Mouse (Mus musculus) left cerebral cortex, postnatal 25 days (tissue): ENCODE measurements around the gene Olfr560. TPM values are rescaled to one million over a fixed set of nuclear protein-coding genes. Genes with fewer than 3 reads are reported as not detected.

Source experiments
- DNase-seq, 2 experiments: peaks; one replicate each; pipeline ENCODE4 v3.0.0; 2022; ENCODE audit warnings: low spot score in 2 of 2, mixed read lengths in 1 of 2
- intact Hi-C: fragments of 180-260 bp; cut with DNase I; formaldehyde crosslinking; loops from one replicate; pipeline ENCODE4 v1.15.1; 2025
- total RNA-seq, 2 experiments: library from RNA; stranded (reverse); gene quantifications; 2 replicates each; pipeline ENCODE4 v1.2.3; 2021

Gene Olfr560
- total RNA-seq = under 1 TPM in 1 of 2 experiments, not detected in 1; 0.16 TPM

DNA sequence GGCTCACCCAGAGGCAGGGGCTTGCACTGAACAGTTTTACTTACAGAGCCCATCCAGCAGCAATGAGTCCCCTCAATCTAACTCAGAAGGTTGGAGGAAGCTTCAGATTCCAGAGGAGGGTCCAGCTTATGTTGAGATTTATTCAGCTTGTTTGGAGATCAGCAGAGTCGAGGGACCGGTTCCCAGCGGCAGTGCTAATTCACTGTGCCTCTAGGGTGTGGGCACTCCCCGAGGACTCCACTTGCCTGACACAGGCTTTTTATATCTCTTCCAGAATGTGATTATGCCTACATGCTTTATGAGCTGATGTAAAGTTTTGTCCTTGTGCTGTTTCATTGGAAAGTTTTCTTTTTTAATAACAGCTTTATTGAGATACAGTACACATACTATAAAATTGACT is at the start of gene Olfr560, which contains the start of gene Olfr78:
Gene Olfr560, minus strand, starts transcription at position 101 of the 400 bp plus-strand sequence.
Gene Olfr78, minus strand, starts transcription at position 206 of the 400 bp plus-strand sequence.
- intact Hi-C loops = no loop called here
- peak in 1 of 2 experiments; percentile 14 for DNase-seq

DNA sequence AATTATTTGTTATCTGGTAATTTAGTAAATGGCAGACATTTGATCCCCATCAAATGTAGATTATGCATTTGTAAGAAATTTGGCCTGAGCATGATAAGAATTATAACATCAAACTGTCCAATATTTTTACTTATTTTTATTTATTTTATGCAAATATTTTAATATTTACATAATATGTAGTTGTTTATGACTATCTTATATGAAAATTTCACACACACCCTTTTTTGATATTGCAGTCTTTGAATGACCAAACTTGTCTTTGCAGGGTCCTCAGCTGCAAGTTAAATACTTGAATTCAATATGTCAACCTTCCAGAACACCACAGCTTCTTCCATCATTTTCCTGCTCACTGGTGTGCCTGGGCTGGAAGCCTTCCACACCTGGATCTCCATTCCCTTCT is 44.0 kb upstream of the Olfr560 start, which contains the start of gene Olfr564:
Gene Olfr564, plus strand, starts transcription at position 301 of the 400 bp plus-strand sequence.
- no peak for DNase-seq
- intact Hi-C loops = no loop called here

DNA sequence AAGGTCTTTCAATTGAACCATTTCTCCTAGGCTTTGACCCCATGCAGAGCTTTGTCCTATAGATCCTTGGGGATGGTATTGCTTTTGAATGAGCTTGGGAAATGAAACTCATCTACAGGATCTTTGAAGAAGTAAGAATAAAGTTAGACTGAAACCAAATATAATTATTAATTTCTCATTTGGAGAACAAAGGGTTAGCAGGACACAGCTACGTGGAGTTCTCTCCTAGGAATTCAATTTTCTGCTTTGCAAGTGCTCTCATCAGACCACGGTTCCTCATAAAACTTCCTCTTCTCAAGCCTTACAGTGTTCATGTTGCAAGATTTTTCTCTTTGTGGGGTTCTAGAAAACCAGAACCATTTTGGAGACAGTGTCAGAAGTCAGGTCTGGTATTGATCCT is 11.8 kb upstream of the Olfr560 start, which contains the start of gene Olfr561:
Gene Olfr561, plus strand, starts transcription at position 301 of the 400 bp plus-strand sequence.
- intact Hi-C loops = no loop called here
- DNase-seq = no peak

DNA sequence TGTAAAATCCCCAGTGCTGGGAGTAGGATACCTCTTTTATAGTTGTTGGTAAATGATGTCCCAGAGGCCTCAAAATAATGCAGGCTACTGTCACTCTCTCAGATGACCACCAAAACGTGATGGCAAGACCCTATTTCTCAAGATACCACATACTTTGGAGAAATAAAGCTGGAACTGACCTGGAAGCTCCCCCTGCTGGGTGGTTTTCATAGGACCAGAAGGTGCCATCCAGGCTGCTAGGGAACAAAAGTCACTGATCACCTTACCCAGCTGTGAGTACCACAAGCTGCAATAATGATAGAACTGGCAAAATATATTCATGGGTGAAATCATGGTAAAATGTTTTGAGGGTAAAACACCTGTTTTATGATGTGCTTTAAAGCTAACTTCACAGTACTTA is 7.1 kb downstream of the Olfr560 start:
- intact Hi-C loops = no loop called here
- no peak for DNase-seq

DNA sequence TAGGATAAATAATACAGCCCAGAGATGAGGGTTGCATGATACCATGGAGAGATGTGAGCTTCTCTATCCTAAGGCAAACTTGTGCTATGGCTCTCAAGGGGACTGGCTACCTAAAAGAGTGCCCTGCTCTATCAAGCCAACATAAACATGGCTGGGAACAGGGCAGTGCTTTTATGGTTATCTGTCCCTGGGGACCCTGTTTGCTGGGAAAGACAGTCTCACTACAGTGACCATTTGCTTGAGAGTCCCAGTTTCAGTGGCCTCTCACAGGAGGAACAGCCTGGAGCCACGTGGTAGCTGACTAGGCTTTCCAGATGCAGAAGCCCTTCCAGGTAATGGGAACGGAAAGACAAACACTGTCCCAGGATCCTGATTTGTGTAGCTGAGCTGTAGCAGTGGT is 21.5 kb downstream of the Olfr560 start:
- intact Hi-C loops = no loop called here

DNA sequence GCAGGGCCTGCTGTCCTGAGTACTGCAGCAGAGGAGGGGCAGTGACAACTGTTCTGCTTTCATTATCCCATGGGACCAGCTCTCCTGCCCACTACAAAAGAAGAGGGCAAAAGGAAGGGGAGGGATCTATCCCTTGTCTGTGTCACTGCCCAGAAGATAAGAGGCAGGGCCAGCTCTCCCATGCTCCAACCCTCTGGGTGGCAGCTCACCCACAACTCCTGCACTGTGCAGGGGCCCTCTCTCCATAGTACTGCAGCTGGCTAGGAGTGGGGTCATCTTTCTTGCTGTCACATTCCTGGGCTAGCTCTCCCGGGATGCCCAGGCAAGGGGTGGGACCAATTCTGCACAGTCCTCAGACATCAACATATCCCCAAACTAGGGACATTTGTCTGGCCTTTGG is 25.4 kb downstream of the Olfr560 start:
- no peak for DNase-seq
- intact Hi-C loops = no loop called here

More for the DNA sequence above, 21.5 kb downstream of the Olfr560 start:
- no peak for DNase-seq

DNA sequence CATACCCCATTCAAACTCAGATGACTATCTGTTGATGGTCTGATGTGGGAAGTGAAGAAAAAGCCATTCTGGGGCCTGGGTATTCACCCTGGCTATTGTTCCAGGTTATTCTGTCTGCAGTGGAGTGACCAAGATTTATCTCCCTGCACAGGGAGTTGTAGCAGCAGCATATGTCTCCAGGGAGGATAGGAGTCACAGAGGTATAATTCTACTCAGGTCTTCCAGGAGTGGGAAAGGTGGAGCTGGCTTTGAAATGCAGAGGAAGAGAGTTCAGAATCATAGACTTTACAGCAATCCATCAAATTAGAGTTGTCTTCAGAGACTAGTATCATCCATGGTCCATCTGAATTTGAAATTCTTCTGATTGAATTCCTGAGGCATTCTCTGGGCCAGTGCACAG is 31.8 kb downstream of the Olfr560 start, which contains the start of gene Olfr559:
Gene Olfr559, minus strand, starts transcription at position 101 of the 400 bp plus-strand sequence.
- no peak for DNase-seq
- intact Hi-C loops = no loop called here

DNA sequence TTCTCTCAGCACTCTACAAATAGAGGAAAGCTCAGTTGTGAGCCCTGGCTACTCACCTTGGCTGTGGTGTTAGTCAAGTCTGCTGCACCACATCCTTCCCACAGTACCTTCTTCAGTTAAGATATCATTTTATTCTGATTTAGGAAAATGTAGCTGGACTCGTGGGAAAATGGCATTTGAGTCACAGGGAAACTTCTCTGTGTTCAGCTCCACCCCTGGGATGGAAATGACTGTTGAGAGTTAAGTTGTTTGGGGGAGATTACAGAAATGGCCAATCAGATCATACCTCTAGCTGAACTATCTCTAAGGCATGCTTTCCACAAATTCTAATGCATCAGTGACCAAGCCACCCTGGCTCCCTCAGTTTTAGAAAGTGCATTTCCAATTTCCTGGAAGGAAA is 40.2 kb downstream of the Olfr560 start, which contains the start of gene Olfr33:
Gene Olfr33, minus strand, starts transcription at position 101 of the 400 bp plus-strand sequence.
- intact Hi-C loops = no loop called here
- no peak for DNase-seq

DNA sequence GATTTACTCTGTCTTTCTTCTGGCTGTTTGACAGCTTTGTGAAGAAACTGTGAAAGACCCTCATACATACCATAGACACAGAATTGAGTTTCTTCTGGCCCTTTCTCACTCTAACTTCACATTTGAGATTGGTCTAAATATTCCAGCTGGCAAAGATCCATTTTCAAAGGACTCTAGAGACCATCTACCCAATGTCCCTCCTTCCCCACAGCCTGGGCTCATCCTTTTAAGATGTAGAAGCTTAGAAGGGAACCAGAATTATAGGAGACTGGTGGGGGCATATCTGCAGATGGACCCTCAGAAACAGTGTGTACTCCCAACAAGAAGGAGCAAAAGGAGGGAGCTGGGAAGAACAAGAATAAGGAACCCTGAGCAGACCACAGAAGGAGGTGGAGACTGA is 57.3 kb downstream of the Olfr560 start, which contains the start of gene Olfr558:
Gene Olfr558, plus strand, starts transcription at position 301 of the 400 bp plus-strand sequence.
- intact Hi-C loops = no loop called here
- DNase-seq = no peak

Other genes with a start within 250 kb of the Olfr560 start
- not detected for gene Olfr547, start 224.6 kb downstream of the Olfr560 start, total RNA-seq
- gene Olfr548-ps1, start 218.5 kb downstream of the Olfr560 start, total RNA-seq = not detected
- not detected for gene Olfr549, start 209.5 kb downstream of the Olfr560 start, total RNA-seq
- 1 to 10 TPM; 2.7 to 4.2 TPM for gene Trim21, start 193.9 kb downstream of the Olfr560 start, total RNA-seq
- under 1 TPM; 0.23 to 0.41 TPM for gene Olfr550, start 187.9 kb downstream of the Olfr560 start, total RNA-seq
- not detected for gene Olfr551, start 167.5 kb downstream of the Olfr560 start, total RNA-seq
- under 1 TPM; 0.11 to 0.14 TPM for gene Olfr552, start 161.6 kb downstream of the Olfr560 start, total RNA-seq
- gene Olfr553, start 141.1 kb downstream of the Olfr560 start, total RNA-seq = not detected
- gene Olfr554, start 120.9 kb downstream of the Olfr560 start, total RNA-seq = not detected
- gene Olfr555, start 100.5 kb downstream of the Olfr560 start, total RNA-seq = not detected
- not detected for gene Olfr556, start 94.5 kb downstream of the Olfr560 start, total RNA-seq
- gene Trim68, start 72.0 kb downstream of the Olfr560 start, total RNA-seq = 1 to 10 TPM; 4.1 to 5.3 TPM
- not detected for gene Olfr557, start 63.5 kb downstream of the Olfr560 start, total RNA-seq
- gene Olfr558, start 57.2 kb downstream of the Olfr560 start, total RNA-seq = under 1 TPM; 0.27 to 0.37 TPM
- not detected for gene Olfr33, start 40.3 kb downstream of the Olfr560 start, total RNA-seq
- gene Olfr559, start 31.9 kb downstream of the Olfr560 start, total RNA-seq = not detected
- under 1 TPM; 0.57 to 0.92 TPM for gene Olfr78, start 105 bp upstream of the Olfr560 start, total RNA-seq
- gene Olfr561, start 11.9 kb upstream of the Olfr560 start, total RNA-seq = not detected
- gene Olfr564, start 44.1 kb upstream of the Olfr560 start, total RNA-seq = not detected
- not detected for gene Olfr566, start 99.4 kb upstream of the Olfr560 start, total RNA-seq
- not detected for gene Olfr568, start 117.8 kb upstream of the Olfr560 start, total RNA-seq
- not detected for gene Olfr569, start 131.5 kb upstream of the Olfr560 start, total RNA-seq
- not detected for gene Olfr570, start 135.2 kb upstream of the Olfr560 start, total RNA-seq
- gene Olfr571, start 158.2 kb upstream of the Olfr560 start, total RNA-seq = not detected
- not detected for gene Olfr572, start 165.0 kb upstream of the Olfr560 start, total RNA-seq
- not detected for gene Olfr573-ps1, start 183.2 kb upstream of the Olfr560 start, total RNA-seq
- not detected for gene Olfr574, start 189.1 kb upstream of the Olfr560 start, total RNA-seq
- gene Olfr575, start 199.4 kb upstream of the Olfr560 start, total RNA-seq = not detected
- not detected for gene Olfr576, start 203.3 kb upstream of the Olfr560 start, total RNA-seq
- not detected for gene Olfr577, start 216.6 kb upstream of the Olfr560 start, total RNA-seq
- not detected for gene Olfr578, start 230.0 kb upstream of the Olfr560 start, total RNA-seq